Mouse (Mus musculus) ZHBTc4 (cell line): ENCODE data around the gene Pus3.

ENCODE experiments used
- DNase-seq: peaks from one replicate; pipeline ENCODE4 v3.0.0-alpha.2; 2011; ENCODE audit warnings: low read depth, low spot score

The Pus3 gene

GRCm38 (mm10) chr9:35558257-35559008 is at the start of gene Pus3, which contains the start of gene Ddx25:
Gene Pus3, plus strand, starts transcription at chr9:35558595.
Gene Ddx25, minus strand, starts transcription at chr9:35558528.
- peak; percentile 56 for DNase-seq

DNA sequence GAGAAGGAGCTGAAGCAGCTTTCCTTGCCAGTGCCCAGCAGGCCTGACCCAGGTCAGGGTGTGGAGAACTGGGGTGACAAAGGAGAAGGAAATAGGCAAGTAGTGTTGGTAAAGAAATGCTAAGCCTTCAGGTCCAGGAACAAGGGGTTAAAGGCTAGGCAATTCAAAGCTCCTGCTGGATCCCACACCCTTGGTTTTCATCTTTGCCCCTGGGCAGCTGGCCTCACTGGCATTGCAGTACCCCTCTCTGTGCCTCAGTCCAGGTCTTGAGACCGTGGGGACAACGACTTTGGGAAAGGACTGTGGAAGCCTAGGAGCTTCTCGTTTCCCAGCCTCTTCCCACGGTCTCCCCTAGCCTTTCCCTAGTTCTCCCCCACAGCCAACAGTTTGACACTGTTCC is 44.5 kb upstream of the Pus3 start:
- DNase-seq: no peak

DNA sequence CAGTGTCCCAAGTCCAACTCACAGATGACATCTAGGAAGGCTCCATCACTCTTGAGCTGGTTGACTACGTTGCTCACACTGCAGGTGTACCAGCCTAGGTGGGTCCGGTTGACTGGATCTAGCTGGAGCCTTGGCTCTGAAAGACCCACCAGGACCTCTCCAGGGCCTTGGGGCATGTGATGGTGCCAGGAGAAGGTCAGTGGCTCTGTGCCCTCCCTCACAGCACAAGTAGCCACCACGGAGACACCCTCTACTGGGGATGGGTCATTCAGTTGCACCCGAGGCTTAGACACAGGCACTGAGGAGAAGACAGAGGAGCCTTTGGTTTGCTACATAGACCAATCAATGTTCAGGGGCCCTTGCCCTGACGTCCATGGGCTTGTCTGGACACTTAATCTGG is 42.2 kb upstream of the Pus3 start:
- DNase-seq: no peak

DNA sequence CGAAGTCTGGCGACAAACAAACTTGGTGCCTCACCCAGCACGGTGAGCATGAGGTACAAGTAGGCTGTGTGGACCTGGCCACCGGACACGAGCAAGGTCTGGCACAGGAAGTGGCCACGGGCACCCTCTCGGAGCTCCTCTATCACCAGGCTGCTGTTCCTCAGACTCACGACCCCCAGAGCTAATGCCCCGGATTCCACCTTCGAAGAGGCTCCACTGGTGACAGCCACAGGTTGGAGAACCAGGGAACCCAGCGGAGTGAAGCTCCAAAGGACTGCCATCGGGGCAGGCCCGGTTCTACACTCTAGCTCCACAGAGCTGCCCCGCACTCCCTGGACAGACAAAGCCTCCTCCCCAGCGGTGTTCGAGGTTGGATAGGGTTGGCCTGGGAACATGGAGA is 41.7 kb upstream of the Pus3 start:
- DNase-seq: no peak

DNA sequence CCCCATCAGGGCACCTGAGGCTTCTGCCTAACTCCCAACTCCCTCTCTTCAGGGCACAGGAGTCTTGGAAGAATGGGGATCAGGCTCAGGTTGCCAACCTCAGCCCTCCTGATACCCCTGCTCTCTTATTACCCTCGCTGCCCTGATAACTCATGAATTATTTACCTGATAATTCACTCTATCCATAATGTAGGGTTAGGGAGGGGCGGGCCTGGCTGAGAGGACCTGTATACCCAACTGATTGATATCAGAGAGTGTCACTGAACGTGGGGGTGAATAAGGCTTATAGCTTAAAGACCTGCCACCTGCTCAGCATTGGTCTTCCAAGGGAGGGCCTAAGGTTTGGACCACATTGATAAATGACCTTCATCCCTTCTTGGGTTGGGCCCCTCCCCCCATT is 40.2 kb upstream of the Pus3 start, which contains the start of gene Gm1113:
TSS of gene Gm1113 (minus strand) at position 101 of the 400 bp plus-strand sequence.
- DNase-seq: no peak

DNA sequence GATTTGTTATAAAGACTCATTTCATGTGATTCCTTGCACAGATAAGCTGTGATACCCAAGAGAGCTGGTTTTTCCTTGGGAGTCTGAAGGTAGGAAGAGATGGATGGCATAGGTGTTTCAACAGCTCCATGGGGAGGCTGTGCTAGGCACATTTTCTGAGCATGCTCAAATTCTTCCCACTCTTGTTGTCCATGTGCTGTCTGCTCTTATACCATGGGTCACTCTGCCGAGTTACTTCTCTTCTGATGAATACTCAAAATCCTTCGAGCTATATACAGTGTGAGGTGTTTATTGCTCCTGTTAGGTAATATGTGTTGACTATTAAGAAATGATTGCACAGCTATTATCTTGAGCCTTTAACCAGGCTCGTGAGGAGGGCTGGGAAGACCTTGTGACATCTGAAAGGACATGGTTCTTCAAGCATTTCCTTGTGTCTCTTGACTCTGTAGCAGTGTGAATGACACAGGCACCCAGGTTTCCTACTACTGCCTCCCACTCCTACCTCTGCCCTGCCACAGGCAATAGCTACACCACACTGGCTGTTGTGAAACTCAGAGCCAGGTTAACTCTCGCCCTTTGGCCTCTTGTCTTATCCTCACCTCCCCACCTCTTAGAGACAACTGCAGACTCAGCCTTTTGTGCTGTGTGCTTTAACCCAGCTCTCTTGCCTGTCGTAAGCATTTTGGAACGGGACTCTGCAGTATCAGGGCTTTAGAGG is 37.6 kb upstream of the Pus3 start:
- DNase-seq: no peak

DNA sequence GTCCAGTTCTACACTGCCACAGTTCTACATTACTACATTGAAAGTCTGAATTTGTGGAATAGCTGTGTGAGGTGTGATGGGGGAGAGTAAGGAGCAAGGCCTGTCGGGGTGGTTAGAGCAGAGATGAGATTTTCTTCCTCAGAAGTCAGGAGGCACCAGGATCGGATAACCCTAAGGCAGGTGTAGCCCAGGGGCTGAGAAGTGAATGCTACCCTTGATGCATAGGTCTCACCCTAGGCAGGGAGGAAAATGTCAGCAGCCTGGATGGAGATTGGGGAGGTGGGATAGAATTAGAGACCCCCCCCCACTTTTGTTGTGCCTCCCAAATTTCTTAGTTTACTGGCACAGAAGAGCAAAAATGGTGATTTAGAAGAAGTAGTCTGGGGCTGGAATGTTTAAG is 36.2 kb upstream of the Pus3 start:
- DNase-seq: no peak

DNA sequence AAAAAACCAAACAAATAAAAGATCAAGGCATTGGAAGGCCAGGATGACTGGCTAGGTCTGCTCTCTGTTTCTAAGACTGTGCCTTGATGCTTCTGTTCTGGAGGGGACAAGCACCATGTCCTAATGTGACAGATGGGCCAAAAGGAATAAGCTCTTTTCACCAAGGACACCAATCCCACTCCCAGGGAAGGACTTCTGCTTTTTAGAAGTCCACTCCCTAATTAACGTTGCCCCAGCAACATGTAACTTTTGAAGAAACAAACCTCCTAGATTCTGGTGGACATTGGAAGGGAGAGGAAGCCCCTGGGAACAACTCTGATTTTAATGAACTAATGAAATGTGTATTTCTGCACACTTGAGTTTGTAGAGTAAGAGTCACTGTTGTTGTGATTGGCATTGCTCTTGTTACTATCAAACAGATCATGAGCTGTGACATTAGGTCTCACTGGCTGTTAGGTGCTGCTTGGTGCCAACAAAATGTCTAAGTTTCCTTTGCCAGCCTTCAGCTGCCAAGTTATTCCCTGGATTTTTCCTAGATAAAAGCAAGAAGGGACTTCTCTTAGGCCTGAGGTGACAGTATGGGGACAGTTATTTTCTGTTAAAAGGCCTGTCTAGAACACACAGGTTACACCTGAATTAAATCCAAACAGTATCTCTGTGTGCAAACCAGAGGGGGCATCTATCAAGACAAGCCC is 35.4 kb upstream of the Pus3 start:
- no peak for DNase-seq

GRCm38 (mm10) chr9:35523541-35523940 is 34.9 kb upstream of the Pus3 start:
- DNase-seq: peak; percentile 16

GRCm38 (mm10) chr9:35523941-35524411 is 34.4 kb upstream of the Pus3 start:
- peak; percentile 68 for DNase-seq

- DNase-seq: no peak
Measured at GRCm38 (mm10) chr9:35529141-35529540, 29.3 kb upstream of the Pus3 start.

DNA sequence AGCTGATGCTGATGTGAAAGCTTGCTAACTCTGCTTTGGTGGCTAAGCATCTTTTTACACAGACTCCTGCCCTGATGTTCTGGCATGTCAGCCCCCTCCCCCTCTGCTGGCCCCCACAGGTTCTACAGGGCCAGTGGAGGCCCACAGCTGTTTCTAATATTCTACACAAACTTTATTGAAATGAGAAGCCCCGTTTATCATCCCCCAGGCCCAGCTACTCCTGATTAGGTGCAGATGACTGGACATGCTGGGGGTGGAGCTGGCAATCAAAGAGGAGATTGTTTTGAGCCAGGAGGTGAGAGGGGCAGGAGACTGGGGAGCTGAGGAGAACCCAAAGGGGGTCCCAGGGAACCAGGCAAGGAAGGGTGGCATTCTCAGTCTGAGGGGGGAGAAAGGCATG is 28.6 kb upstream of the Pus3 start:
- DNase-seq: no peak

DNA sequence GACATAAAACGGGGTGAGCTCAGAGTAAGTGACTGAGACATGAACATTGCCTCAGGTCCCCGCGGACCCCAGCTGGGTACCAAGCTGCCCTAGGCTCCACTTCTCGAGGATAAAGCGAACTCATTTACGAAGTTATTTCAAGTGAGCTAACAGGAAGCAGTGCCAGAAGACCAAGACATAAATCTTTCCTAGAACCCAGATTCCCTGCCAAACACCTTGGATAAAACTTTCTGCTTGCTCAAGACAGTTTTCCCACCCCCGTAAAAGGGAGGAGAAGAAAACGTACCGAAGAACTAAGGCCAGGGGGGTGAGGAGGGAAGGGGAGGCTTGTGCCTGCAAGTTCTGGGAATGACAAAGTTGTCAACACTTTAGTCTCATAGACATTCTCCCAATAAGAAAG is 25.1 kb upstream of the Pus3 start:
- no peak for DNase-seq

GRCm38 (mm10) chr9:35535110-35535509 is 23.3 kb upstream of the Pus3 start:
- DNase-seq: peak; percentile 87

GRCm38 (mm10) chr9:35535876-35536275 is 22.5 kb upstream of the Pus3 start:
- no peak for DNase-seq

GRCm38 (mm10) chr9:35539001-35539750 is 19.2 kb upstream of the Pus3 start:
- DNase-seq: no peak

- DNase-seq: no peak
Measured at GRCm38 (mm10) chr9:35541024-35541423, 17.4 kb upstream of the Pus3 start.

DNA sequence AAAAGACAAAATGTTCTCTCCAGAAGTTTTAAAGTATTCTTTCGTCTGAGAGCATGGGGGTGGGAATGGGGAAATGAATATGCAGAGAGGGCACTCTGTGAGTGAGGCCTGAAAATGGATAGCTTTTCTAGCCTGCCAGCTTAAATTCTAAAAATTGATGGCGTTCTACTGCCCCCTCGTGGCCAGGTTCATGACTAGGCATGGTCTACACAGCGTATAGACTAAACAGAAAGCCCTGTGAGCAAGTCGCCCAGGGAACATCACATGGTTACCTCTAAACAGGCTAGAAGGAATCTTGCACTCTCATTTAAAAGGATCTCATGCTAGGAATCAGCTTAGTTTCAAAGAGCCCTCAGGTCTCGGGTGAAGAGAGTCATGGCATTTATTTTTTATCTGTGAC is 16.9 kb upstream of the Pus3 start:
- peak; percentile 84 for DNase-seq

GRCm38 (mm10) chr9:35541941-35542340 is 16.5 kb upstream of the Pus3 start:
- DNase-seq: no peak

DNA sequence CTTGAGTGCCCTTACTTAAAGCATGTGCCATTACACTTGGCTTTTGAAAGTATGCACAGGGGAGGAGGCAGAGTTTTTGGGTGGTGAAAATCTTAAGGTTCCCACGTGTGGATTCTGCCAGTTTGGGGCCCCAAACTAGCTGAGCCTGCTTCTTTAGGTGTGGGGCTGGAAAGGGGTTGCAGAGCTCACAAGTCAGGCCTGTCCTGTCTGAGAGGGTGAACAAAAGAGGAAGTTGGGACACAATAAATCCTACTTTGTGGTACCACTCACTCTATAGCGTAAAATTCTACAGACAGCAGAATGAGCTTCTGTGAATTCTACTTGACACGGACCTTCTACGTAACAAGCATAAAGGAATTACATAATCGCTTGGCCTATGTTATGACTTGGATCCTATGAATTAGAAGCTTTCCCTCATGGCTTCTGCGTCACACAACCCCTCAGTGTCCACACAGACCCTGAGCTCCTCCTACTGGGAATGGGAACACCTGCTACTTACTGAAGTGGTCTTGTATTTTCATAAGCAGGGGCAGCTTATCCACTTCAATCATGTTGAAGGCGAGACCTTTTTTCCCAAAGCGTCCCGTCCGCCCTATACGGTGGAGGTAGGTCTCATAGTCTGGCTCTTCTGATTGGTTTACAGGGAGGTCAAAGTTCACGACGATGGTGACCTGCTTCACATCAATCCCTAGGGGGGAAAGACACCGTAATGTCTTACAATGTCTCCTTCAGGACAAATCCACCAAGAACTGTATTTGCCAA is 15.1 kb upstream of the Pus3 start:
- DNase-seq: no peak

- DNase-seq: no peak
Measured at GRCm38 (mm10) chr9:35544666-35545065, 13.7 kb upstream of the Pus3 start.
